Mouse (Mus musculus): Measurements from ENCODE around the gene Strbp.

Strbp gene

DNA sequence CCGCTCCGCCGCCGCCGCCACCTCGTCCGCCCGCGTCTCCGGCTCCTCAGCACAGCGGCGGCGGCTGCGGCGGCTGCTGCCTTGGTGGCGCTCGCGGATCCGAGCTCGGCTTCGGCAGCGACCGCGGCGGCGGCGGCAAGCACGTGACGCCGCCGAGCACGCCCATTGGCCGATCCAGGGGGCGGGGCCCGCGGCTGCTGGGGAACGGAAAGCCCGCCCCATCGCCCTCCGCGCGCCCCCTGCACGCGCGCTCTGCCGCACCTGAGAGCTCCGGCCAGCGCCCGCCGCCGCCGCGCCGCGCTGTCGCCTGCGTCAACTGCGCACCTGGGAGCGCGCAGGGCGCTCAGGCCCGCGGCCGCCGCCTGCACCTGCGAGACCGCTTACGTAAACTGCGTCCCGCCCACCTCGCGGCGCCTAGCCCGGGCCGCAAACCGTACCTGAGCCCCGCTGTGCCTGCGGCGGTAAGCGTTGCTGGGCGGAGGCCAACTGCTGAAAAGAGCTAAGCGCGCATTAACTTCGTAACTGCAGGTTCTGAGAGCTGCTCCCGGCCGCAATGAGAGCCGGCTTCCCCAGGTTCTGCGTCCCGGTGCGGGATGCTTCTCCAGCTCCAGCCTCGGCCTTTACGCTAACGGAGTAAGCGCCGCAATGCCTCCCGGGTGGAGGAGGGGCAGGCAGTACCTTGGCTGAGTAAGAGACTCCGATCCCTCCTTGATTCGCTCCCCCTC lies at the start of gene Strbp:
Gene Strbp (minus strand): TSS at position 630 of the 725 bp plus-strand sequence.
- peak; percentile 95 for DNase-seq (ENCODE audit: low spot score)

DNA sequence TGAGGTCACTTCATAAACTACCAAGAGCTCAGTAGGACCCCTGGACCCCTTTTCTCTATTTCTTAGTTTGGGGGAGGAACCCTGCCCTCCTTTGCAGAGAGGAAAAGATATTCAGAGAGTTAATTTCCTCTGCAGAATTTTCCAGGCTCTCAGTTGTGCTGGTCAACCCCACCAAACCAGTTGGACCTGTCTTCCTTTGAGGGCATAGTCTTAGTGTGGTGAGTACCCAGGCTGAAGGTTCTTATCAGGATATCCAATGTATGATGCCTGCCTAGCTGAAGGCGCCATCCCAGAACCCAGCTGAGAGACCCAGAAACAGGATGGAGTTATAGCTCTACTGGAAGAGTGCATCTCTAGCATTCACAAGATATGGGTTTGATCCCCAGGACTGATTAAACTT lies 47.5 kb upstream of the Strbp start:
- DNase-seq (ENCODE audit: low spot score) = no peak

DNA sequence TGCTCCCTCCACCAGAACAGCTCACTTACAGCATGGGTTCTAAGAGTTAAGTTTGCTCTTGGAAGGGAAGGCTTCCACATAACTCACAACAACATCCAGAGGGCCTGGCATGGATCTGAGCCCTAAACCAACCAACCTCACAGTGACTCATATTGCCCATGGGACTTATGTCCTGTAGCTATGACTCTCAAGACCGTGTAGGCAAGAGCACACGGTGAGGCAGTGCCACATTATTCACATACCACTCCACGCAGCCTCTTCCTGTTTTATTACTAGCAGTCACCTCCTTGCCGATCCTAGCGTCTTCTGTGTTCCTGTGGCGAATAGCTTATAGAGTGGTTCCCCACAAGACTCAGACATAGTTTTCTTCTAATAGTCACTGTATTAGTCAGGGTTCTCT lies 45.7 kb upstream of the Strbp start:
- DNase-seq (ENCODE audit: low spot score) = no peak

DNA sequence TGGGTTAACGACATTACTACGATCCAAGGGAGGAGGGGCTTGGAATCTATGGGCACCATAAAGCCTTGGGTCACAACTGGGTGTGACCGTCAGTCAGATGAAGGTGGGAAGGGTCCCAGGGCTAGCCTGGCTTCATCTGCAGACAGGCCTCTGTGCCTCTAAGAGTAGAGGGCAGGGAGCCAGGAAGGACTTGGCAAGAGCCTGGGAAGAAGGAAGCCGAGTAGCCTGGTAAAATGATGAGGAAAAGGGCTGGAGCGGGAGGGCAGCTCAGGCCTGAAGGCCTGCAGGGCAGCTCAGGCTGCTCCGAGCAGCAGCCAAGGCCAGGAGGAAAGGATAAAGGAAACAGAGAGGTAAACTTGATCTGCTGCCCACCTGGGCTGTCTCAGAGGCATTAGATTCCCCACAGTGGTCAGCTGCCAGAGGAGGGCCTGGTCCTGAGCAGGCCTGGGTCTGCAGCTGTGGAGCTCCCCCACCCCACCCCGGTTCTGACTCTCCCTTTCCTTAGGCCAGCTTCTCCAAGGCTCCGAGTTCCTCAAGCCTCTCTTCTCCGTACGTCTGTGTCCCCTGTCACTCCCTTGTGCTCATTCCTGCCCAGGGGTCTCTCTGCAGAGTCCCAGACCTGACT lies 44.9 kb upstream of the Strbp start:
- no peak for DNase-seq (ENCODE audit: low spot score)

DNA sequence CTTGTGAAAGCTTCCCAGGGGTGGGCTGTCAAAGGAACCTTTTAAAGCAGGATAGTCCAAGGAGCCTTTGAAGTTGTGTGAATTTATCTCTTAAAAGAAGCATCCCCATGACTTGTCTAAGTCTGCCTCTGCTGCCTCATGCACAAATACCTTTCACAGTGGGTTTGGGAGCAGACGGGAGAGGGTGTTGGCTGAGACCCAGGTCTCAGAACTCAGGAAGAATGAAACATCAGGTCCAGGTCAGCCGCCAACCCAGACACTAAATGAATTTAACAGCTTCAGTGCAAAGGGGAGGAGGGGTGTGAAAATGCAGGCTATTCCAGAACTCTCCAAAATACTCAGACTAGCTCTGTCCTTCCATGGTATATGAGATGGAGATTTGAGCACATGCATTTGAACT lies 44.2 kb upstream of the Strbp start:
- DNase-seq (ENCODE audit: low spot score) = no peak

DNA sequence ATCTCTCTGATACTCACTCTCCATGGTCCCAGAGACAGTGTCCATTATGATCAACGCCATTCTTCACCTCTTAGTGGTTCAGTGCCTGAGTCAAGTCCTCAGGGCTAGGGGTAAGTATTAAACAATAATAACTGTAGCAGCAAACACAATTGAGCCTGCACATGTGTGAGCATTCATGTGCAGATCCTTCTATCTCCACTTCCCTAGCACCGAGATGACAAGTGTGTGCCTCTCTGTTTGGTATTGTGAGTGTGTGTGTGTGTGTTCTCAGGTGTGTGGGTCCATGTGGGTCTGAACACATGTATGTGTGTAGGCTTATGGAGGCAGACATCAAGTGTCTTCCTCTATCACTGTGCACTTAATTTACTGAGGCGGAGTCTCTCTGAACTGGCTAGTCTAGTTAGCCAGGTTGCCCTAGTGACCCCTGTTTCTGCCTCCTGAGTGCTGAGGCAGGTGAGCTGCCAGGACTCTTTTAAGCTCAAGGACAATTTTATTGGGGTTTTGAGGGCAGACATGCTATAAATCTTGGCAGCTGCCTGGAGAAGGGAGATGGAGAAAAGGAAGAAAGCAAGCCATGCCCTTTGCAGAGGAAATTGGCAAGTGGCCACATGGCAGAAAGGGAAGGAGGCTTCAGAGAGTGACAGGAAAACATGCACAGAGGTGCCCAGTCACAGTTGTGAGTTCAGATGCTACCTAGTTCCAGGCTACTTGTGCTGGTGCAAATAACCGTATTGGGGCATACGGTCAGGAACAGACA lies 42.8 kb upstream of the Strbp start:
- no peak for DNase-seq (ENCODE audit: low spot score)

DNA sequence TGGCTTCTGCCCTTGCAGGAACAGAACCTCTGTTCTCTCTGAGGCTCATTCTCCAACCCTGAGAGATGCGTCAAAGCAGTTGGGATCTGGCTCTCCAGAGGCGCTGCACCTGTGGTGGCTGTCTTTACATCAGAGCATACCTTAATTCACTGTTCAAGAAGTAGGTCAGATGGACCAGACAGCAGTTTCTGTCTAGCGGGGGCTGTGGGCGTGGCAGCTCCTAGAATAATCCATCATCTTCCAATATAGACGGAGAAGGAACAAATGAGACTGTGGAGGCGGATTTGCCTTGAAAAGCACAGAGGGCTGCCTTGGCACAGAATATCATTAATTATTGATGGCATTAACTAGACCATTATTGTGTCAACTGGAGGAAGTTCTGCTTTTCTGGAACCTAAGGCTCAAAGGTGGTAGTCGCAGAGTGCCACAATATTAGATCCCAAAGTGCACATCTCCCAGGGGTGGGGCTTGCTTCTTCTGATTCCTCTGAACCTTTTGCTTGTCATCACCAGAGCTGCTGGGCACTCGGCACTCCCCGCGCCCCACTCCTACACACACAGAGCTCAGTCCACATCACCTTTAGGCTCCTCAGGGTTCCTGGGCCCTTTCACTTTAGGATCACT lies 41.2 kb upstream of the Strbp start:
- DNase-seq (ENCODE audit: low spot score) = no peak

DNA sequence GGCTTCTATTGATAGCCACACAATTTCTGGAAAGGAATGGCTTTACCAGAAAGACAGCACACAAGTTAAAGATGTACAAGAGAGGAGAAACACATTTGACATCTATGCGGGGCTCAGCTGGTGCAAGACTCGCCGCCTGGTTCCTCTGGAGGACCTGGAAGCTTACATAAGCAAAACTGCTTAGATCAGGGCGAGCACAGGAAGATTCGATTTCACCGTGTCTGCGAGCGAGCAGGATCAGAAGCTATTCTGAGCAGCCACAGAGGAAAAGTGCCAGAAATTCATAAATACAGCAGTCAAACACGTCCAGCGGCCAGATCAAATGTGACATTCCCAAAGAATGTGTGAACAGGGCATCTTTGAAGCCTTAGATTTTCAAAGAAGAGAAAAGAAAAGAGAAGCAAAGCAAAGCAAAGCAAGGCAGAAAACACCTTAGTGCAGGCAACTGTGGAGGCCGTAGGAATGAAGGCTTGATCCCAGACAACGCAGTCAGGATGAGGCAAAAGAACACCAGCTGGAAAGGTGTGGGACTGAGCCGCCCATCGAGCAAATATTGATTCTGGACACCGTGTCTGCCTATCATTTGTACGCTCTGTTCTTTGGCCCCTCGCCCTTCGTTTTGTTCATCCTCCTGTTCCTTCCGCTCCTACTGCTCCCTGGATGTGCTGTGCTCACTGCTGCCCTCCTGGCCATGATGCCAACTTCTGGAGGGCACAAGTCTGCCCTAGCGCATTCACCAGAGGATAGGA lies 38.3 kb upstream of the Strbp start:
- no peak for DNase-seq (ENCODE audit: low spot score)

DNA sequence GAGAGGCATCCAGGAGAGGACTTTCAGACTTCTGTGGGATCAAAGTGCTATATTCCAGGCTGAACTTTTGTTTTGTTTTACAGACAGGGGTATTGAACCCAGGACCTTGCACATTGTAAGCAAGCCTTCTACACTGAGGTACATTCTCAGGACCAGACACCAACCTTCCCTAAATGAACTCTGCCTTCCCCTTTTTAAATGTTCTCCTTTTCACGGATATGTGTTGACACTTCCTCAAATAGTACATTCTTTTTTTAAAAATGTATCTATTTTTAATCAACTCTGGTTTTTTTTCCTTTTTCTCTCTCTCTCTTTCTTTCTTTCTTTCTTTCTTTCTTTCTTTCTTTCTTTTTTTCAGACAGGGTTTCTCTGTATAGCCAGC lies 32.1 kb upstream of the Strbp start:
- DNase-seq (ENCODE audit: low spot score) = no peak

DNA sequence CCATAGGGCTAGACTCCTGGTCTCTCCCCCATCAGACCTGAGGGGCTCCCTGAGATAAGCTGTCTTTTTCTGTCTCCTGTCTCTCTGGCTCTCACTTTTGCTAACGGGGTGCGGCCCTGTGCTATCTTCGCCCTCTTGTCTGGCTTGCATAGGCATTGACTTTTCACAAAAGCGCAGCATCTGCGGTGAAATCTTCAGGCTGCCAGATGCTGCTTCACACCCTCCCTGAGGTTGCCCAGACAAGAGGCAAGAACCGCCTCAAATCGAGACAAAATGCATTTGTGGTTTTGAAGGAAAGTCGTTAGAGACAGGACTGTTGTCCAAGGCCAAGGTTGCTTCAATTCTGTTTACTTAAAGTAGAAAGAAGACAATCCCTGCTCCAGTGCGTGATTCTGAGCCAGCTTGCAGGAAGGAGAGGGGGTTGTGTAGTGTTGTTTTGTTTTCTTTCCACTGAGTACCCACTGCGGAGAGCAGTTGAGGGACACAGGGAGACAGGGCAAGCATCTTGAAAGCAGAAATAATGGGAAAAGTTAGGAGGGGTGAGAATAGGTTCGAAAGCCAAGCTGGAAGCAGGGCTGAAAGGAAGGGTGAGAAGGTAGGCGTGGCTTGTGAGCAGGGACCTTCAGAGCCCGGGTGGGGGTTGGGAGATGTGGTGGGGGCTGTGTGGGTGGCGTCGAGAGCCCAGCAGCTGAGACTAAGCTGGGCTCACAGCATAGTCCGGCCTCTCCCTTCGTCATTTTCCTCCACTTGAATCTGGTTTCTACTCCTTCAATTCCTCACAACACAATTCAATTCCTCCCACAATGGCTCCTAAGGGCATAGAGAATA lies 31.5 kb upstream of the Strbp start:
- DNase-seq (ENCODE audit: low spot score) = no peak

DNA sequence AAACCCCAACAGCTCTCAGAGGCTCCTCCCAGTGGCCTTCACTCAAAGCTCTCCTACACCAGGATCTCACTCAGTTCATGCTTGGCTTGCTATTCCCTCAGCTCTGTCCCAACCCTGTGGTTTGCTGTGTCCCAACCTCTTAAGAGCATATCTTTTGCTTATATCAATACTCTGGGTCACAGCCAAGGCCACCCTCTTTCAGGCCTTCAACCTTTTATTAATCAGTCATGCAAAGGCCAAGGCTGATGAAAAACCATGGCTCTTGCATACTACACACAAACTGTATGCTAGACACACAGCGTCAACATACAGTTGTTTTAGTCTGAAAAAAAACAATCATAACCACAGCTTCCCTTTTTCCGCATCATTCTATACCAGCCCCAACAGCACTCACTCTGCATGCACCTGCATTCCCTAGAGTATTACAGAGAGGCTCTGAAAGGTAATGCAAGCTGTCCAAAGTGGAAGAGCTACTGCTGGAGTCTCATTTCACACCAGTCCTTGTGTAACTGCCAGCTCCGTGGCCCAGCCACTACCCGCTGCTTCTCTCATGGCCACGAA lies 27.7 kb upstream of the Strbp start:
- DNase-seq (ENCODE audit: low spot score) = no peak

DNA sequence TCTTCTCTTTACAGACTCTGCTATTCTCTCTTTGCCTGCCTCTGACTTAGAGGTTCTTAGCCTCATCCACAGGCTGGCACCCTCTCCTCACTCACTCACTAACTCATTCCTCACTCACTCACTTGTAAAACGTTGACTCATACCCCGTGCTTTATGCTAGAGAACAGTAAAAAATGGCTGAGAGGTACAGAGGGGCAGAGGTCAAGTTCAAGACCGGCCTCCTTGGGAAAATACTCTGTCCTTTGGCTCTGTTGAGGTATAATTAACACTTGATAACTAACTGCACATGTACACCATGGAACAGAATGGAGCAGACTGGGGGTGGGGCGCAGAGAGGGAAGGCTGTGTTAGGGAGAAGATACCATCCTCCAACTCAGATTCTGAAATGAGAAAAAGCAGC lies 20.6 kb upstream of the Strbp start:
- no peak for DNase-seq (ENCODE audit: low spot score)

DNA sequence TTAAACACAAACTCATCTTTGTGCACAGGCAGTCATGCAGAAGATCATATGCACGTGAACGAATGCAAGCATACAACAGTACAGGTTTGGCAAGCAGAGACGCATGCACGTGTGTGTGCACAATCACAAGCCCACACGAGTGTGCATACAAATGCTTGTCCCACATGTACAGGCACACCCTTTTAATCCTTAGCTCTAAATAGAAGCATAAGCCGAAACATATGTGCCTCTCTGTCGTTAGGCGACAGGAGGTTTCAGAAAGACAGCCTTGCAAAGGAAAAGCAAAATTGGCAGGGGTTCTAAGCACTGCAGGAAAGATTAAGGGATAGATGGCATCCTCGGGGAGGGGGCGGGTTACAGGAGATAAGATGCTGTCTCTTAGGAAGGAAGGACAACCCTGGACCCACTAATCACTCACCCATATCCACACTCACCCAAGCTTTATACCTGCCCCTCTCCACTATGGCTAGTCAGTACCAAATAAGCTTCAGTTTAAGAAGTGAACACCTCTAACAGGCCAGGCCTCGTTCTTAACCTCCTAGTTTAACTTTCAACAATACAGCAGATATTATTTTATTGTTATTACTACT lies 19.9 kb upstream of the Strbp start:
- no peak for DNase-seq (ENCODE audit: low spot score)

DNA sequence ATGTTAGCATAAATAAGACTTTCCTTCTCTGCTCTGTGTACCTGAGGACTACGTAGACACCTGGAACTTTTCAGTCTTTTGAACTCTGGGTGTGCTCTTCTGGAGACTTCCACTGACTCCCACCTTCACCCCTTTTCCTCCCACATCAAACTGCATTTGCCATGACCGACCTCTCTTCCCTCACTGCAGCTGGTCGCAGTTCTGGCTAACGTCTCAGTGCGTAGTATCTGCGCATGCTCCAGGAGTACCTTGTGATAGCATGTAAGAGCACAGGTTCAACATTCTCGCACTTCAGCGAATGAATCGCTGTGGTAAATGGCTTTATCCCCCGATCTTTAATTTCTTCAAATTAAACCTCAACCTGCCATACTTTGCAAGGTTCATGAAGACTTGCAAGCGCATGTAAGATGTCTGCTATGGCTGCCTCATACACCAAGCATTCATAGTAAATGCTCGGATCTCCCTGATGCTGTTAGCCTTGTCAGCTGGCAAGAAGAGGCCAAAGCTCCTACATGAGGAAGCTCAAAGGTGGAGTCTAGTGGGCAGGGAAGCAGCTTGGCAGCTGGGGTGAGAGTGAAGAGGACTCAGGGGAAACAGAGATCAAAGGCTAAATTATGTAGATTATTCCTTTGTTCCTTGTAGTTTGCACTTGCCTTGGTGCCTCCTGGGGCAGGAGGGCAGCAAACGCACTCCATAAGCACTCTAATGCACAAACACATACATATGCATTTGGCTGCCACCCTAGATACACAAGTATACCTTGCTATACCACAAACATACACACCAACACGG lies 19.2 kb upstream of the Strbp start:
- no peak for DNase-seq (ENCODE audit: low spot score)

DNA sequence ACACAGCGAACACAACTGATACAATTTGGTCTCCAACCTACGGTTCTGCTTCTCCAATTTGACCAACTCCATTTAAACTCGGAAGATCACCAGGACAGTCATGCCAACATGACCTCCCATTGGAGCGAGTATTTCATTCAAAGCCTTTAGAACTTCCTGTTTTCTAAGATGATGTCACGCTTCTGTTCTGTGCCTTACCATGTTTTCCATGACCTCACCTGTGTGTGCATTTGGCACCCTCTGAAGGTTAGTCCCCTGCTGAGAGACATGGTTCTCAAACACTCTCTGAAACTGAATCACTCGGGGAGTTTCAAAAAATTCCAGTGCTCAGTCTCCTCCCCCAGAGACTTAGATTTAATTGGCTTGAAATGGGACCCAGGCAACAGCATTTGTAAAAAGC lies 12.6 kb upstream of the Strbp start:
- no peak for DNase-seq (ENCODE audit: low spot score)

DNA sequence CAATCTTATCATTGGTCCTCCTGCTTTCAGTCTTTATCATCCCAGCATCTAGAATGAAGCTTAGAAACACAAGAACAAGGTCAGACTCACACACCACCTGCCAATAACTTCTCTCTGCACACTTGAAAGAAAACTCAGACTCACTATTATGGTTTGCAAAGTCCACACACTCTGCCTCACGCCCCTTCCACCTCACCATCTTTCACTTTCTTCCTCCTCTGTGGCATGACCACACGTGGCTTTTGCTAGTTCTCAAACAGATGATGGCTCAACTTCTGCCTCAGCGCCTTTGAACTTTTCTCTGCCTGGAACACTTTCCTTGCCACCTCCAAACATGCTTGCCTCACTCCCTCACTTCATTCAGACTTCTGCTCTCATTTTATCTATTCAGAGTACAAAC lies 11.7 kb upstream of the Strbp start:
- DNase-seq (ENCODE audit: low spot score) = no peak

DNA sequence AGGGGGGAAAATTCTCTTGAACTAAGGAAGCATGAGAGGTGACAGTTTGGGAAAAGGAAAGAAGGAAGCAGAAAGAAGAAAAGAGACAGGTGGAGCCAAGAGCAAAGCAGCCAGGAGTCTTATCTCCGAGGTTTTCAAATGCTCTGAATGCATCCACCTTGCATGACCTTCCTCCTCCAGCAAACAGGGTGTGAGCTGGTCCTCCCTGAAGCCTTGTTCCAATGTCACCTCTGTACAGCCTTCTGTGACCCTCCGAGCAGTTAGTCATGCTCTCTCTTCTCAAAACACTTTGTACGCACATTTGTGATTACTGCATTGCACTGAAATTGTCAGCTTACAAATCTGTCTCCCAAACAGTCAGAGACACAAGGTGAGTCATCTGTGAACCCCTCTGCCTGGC lies 9.4 kb upstream of the Strbp start:
- no peak for DNase-seq (ENCODE audit: low spot score)

DNA sequence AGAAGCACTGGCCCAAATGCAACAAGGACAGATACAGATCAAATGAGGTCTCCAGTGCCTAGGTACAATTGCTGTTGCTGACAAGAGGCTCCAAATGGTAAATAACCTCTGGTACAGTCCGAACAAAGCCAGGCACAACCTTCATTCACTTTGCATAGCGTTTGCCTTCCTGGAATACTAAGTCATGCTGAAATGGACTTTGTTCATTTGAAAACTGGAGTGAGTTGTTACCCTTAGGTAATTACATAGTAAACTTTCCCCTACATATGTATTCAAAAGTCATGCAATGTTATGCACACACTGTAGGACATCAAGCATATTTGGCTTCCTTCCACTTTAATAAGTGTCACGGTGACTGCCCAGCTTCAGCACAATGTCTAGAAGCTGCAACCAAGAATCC lies 5.2 kb upstream of the Strbp start:
- DNase-seq (ENCODE audit: low spot score) = no peak

DNA sequence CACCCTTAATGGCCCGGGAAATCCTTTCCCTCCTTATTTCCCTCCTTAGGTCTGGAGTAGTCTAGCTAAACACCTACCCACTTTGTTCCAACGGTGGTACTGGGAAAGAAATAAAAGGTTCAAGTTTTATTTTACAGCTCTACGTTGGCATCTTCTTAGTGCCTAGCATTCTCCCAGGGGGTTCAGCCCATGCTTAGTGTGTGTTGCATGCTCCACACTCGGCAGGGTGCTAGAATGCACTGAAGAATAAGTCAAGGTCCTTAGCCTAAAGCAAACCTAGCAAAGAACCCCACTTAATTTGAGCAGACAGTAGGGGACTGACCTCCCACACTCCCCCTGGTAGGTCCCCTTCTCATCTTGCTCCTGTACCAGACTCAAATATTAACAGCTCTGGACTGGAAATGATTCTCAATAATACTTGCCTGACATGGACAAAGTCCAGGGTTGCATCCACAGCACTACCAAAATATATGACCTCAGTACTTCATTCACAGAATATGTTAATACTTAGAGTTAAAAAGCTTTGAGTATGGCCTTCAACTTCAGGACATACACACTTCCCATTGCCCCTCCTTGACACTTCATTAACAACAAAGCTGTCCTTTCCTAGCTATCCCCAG lies 592 bp upstream of the Strbp start:
- no peak for DNase-seq (ENCODE audit: low spot score)
